In the genomic region with DNA sequence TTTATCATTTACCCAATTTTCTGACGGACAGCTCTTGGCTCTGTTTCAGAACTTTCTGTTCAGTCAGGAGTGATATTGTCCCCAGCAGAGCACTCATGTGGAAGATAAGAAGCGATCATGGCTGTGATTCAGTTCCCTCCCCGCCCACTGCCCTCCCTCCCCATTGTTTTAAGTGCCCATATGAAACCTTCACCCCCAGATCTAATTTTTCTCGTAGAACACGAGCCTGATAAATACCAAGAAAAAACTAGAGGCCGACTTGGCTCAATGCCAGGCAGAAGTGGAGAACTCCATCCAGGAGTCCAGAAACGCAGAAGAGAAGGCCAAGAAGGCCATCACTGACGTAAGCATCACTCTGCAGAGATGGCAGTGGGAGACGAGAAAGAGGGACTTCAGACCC, we compare ENCODE assay signal across 19 mouse cellular contexts. TPM values are rescaled to one million over a fixed set of nuclear protein-coding genes. Genes with fewer than 3 reads are reported as not detected.
"Had no signal": no experiment of that assay in that cellular context is flagged by ENCODE, and none has a peak within 500 bp of the region (broad histone marks: within the 10 kb centered on the region; RNA-seq: fewer than 3 reads in every experiment).

No protein-coding gene starts in this region.

- H3K4me2 ChIP-seq: kidney, embryonic 15.5 days; limb, embryonic 13.5 days; midbrain, embryonic 11.5 days; midbrain, embryonic 15.5 days; neural tube, embryonic 13.5 days had no signal

- H3K9me3 ChIP-seq: kidney, embryonic 15.5 days; limb, embryonic 13.5 days; midbrain, embryonic 15.5 days; neural tube, embryonic 13.5 days had no signal

- H3K4me1 ChIP-seq: kidney, embryonic 15.5 days; midbrain, embryonic 15.5 days; neural tube, embryonic 13.5 days had no signal

- H3K27ac ChIP-seq: kidney, embryonic 15.5 days; limb, embryonic 13.5 days; liver, embryonic 14.5 days; midbrain, embryonic 15.5 days; neural tube, embryonic 13.5 days had no signal

- H3K36me3 ChIP-seq: kidney, embryonic 15.5 days; limb, embryonic 13.5 days; midbrain, embryonic 15.5 days; neural tube, embryonic 13.5 days had no signal

- DNase-seq: kidney, adult 2 months; kidney, postnatal 36 days; layer of hippocampus, adult 9-11 months; layer of hippocampus, postnatal 36 days; lung, adult 18-20 months; lung, postnatal 10 days; lung, postnatal 4 days; right cerebral cortex, adult 18-20 months; spleen, adult 18-20 months; thymus, adult 18-20 months; thymus, postnatal 14 days had no signal

- ATAC-seq: midbrain, embryonic 15.5 days had no signal

- H3K4me3 ChIP-seq: kidney, embryonic 15.5 days; limb, embryonic 13.5 days; midbrain, embryonic 15.5 days; neural tube, embryonic 13.5 days had no signal

- H3K9ac ChIP-seq: kidney, embryonic 15.5 days; limb, embryonic 13.5 days; liver, embryonic 14.5 days; midbrain, embryonic 15.5 days; neural tube, embryonic 13.5 days had no signal

- H3K27me3 ChIP-seq: kidney, embryonic 15.5 days; limb, embryonic 13.5 days; midbrain, embryonic 15.5 days; neural tube, embryonic 13.5 days had no signal

RNA-seq across cellular contexts. Expression of a gene that starts 45.5 kb away (rescaled TPM):
- polyA plus RNA-seq: kidney, adult 2 months; liver, adult 2 months; liver, embryonic 14.5 days; neural tube, embryonic 13.5 days; stomach, embryonic 14.5 days had no signal
